Mouse (Mus musculus): ENCODE data around the gene Gm10057. TPM values are rescaled to one million over a fixed set of nuclear protein-coding genes. Genes with fewer than 3 reads are reported as not detected.
"Not testable (repeated sequence)": the region's sequence is repeated elsewhere in the genome, so short reads cannot be mapped to it uniquely, and the experiment has no call there.

Gene Gm10057
- not detected in 2 replicates for polyA plus RNA-seq (2015; fragmentation: Nextera tagmentation; extraction: Ambion mirVana)

- H3K4me2 ChIP-seq; H3K27ac ChIP-seq (replicated peaks); H3K9ac ChIP-seq; H3K27me3 ChIP-seq; ATAC-seq (ENCODE audit: low read depth); H3K9me3 ChIP-seq; H3K36me3 ChIP-seq; H3K4me1 ChIP-seq (replicated peaks); H3K4me3 ChIP-seq: not testable (repeated sequence)
Measured at GRCm38 (mm10) chrX:154054939-154055338, at the start of gene Gm10057. Gm10057 (minus strand) TSS chrX:154055039.

DNA sequence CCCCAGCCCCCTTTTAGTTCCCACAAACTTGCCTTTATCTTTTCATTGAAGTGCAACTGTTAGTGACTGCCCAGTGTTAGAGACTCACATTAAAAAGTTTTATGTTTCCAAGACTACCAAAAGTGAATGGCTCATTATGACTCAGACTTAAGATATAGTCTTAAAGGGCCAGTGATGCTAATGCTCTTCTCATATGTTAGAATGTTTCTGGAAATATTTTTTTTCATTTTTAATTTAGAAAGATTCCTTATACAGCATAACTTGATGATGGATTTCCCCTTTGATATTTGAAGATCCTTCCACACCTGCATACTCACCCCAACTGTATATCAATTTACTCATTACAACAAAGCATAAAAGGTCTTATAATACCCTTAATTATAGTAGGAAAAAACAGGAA lies 21.1 kb downstream of the Gm10057 start, which contains the start of gene 4921511M17Rik:
Gene 4921511M17Rik, minus strand, starts transcription at position 101 of the 400 bp plus-strand sequence.
- H3K27ac ChIP-seq (replicated peaks); H3K36me3 ChIP-seq; H3K4me2 ChIP-seq; H3K9ac ChIP-seq; H3K4me1 ChIP-seq (replicated peaks); H3K9me3 ChIP-seq; H3K27me3 ChIP-seq; H3K4me3 ChIP-seq; ATAC-seq (ENCODE audit: low read depth): not testable (repeated sequence)

- not testable (repeated sequence) for H3K27me3 ChIP-seq
Measured at GRCm38 (mm10) chrX:154012540-154012939, 42.3 kb downstream of the Gm10057 start, which contains the start of gene Samt1. Samt1 (minus strand) TSS chrX:154012640.

More at GRCm38 (mm10) chrX:154012540-154012939, 42.3 kb downstream of the Gm10057 start, which contains the start of gene Samt1:
- not testable (repeated sequence) for H3K9me3 ChIP-seq; H3K36me3 ChIP-seq; H3K4me3 ChIP-seq; H3K27ac ChIP-seq (replicated peaks); H3K4me2 ChIP-seq; ATAC-seq (ENCODE audit: low read depth); H3K9ac ChIP-seq; H3K4me1 ChIP-seq (replicated peaks)

Other genes starting within 250 kb of the Gm10057 start
- gene Spin2c, start 222.8 kb downstream of the Gm10057 start, polyA plus RNA-seq (2015; fragmentation: Nextera tagmentation; extraction: Ambion mirVana), result 14.4 and 16.8 TPM in 2 replicates
- gene Samt1, start 42.4 kb downstream of the Gm10057 start, polyA plus RNA-seq (2015; fragmentation: Nextera tagmentation; extraction: Ambion mirVana), result not detected in 2 replicates
- gene 4921511M17Rik, start 21.2 kb downstream of the Gm10057 start, polyA plus RNA-seq (2015; fragmentation: Nextera tagmentation; extraction: Ambion mirVana), result not detected in 2 replicates
- gene Gm15140, start 65.6 kb upstream of the Gm10057 start, polyA plus RNA-seq (2015; fragmentation: Nextera tagmentation; extraction: Ambion mirVana), result not detected in 2 replicates

Measured in neural tube, embryonic 13.5 days (tissue).